Mouse (Mus musculus) limb, embryonic 12.5 days (tissue): Measurements from ENCODE around the gene Gm9732. TPM values are rescaled to one million over a fixed set of nuclear protein-coding genes. Genes with fewer than 3 reads are reported as not detected.
"Not testable (repeated sequence)": the region's sequence is repeated elsewhere in the genome, so short reads cannot be mapped to it uniquely, and the experiment has no call there.

Experiments used
- ATAC-seq: fragments of 200-750 bp; cut with Nextera tagmentation; 2 replicates; pipeline ENCODE4 v1.8.0; 2017; ENCODE audit warnings: low read depth, moderate TSS enrichment; ENCODE audit not compliant: insufficient number of reproducible peaks, insufficient read depth, low FRiP score, low TSS enrichment
- H3K27ac ChIP-seq: fragments of 300-500 bp; sonication (generic); 2 replicates; pipeline ENCODE4 v1.5.1; 2016; ENCODE audit warnings: mild to moderate bottlenecking, moderate library complexity
- H3K27me3 ChIP-seq: fragments of 300-500 bp; sonication (generic); 2 replicates; pipeline ENCODE4 v1.6.1; 2016; ENCODE audit warnings: mild to moderate bottlenecking, moderate library complexity
- H3K36me3 ChIP-seq: fragments of 300-500 bp; sonication (generic); 2 replicates; pipeline ENCODE4 v1.6.1; 2016; ENCODE audit warnings: mild to moderate bottlenecking, moderate library complexity
- H3K4me1 ChIP-seq: fragments of 300-500 bp; sonication (generic); replicated peaks from 2 replicates; pipeline ENCODE4 v1.6.1; 2016
- H3K4me2 ChIP-seq: fragments of 300-500 bp; sonication (generic); 2 replicates; pipeline ENCODE4 v1.6.1; 2016; ENCODE audit warnings: mild to moderate bottlenecking, moderate library complexity
- H3K4me3 ChIP-seq: fragments of 300-500 bp; sonication (generic); replicated peaks from 2 replicates; pipeline ENCODE4 v1.5.1; 2016; ENCODE audit warnings: mild to moderate bottlenecking
- H3K9ac ChIP-seq: fragments of 300-500 bp; sonication (generic); replicated peaks from 2 replicates; pipeline ENCODE4 v1.6.1; 2016; ENCODE audit warnings: mild to moderate bottlenecking, moderate library complexity
- H3K9me3 ChIP-seq: fragments of 300-500 bp; sonication (generic); 2 replicates; pipeline ENCODE4 v1.6.1; 2016; ENCODE audit warnings: mild to moderate bottlenecking, moderate library complexity
- WGBS: fragments of 180-500 bp; shearing (Covaris S2); methylation state at CpG from one replicate; pipeline ENCODE4 v1.1.7; 2016; 5-methylcytosine and 5-hydroxymethylcytosine counted together
- polyA plus RNA-seq: library from polyadenylated mRNA; unstranded; fragments of >200 nt; fragmentation: Nextera tagmentation; extraction: Ambion mirVana; gene quantifications from 2 replicates; pipeline ENCODE4 v1.2.1, GENCODE M21; 2016

Gm9732 gene
- not detected in 2 replicates for polyA plus RNA-seq

DNA sequence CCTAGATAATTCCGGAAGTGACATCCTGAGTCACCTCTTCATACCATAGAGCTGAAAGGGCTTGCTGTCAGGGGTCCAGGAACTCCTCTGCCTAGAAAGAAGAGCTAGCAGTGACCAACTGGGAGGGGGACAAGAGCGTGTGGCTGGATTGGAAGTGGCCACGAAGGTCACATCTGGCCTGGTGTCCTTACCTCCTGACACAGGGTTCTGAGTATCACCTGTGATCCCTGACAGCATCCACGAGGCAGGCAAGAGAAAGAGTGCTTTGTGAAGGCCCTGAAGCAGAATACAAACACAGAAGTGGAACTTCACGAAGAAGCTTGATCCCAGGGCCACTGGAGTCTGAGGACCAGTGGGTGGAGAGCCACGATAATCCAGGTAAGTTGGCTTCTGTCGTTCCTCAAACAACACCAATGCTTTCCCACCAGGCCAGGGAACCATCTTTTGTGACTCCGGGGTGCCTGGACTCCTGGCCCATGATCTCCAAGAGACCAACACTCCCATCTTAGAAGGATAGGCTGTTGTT is at the start of gene Gm9732:
Gm9732 (plus strand) TSS at position 51 of the 526 bp plus-strand sequence.
- H3K9me3 ChIP-seq, H3K27ac ChIP-seq, H3K9ac ChIP-seq, H3K4me1 ChIP-seq, H3K27me3 ChIP-seq, H3K36me3 ChIP-seq, ATAC-seq, H3K4me3 ChIP-seq, H3K4me2 ChIP-seq: not testable (repeated sequence)
- WGBS = 83% methylated on average over 8 of the region's 8 CpGs

DNA sequence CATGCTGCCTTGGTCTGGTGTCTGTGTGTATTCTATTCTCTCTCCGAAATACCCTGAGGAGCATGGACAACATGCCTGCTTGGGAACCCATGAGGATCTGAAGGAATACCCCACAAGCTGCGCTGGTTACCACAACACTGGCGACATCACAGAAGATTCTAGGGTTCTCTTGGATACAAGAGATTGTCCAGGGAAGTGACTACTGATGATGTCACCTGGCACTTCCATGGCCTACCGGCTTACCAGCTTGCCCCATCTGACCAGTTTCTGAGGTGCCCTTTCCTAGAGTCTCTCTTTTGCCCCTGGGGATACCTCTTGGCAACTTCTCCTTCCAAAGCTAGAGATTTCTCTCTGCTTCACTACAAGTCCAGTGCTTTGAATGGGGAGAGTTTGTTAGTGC is 39.6 kb upstream of the Gm9732 start, which contains the start of gene Gm8122:
Gm8122 (minus strand) TSS at position 101 of the 400 bp plus-strand sequence.
- H3K4me3 ChIP-seq, H3K9me3 ChIP-seq, H3K27me3 ChIP-seq, H3K36me3 ChIP-seq, H3K4me1 ChIP-seq, H3K27ac ChIP-seq, H3K4me2 ChIP-seq, ATAC-seq, H3K9ac ChIP-seq: not testable (repeated sequence)
- 95% methylated on average over 4 of the region's 4 CpGs for WGBS

DNA sequence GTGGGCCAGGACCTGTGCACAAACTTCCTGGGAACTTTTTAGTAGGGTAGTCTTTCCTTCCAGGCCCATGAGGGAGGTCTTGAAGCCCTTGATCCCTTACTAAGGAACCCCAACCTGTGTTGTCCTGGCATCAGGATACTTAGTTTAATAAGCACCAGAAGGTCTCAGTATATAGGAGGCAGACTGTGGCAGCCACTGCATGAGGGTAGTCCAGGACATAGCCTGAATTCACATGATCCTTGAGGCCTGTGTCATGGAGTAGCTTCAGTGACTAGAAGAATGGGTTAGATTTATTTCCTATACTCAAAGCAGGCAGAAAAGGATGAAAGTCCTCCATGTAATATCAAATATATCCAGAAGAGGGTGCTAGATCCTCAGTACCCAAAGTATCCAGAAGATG is 37.1 kb upstream of the Gm9732 start:
- H3K4me3 ChIP-seq, ATAC-seq, H3K27me3 ChIP-seq, H3K4me1 ChIP-seq, H3K4me2 ChIP-seq, H3K36me3 ChIP-seq, H3K27ac ChIP-seq, H3K9me3 ChIP-seq, H3K9ac ChIP-seq: not testable (repeated sequence)

DNA sequence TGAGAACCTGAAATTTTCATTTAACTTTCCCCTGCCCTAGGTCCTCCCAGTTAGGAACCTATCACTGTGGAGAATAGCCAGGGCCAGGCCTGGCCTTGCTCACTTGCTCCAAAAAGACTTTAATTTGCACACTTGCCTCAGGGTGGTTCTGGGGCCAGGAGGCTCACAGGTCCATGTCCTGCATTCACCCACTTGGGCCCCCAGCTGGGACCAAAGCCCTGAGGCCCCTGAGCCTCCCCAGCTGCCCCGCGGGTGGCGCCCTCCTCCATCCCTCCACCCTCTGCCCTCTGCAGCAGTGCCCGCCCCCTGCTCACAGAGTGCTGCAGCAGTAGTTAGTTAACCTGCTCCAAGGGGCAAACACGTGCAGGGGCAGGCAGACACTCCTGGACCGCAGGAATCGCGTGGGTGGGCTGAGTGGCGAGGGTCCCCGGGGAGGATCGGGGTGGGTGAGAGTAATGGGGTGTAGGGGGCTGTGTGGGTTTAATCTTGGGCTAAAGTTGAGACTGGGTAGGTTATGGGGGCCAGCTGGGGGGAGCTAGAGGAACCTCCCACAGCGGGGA is 25.1 kb upstream of the Gm9732 start:
- not testable (repeated sequence) for H3K27ac ChIP-seq, ATAC-seq, H3K9ac ChIP-seq, H3K27me3 ChIP-seq, H3K4me1 ChIP-seq, H3K4me3 ChIP-seq, H3K4me2 ChIP-seq, H3K36me3 ChIP-seq, H3K9me3 ChIP-seq
- 23% methylated on average over 9 of the region's 12 CpGs for WGBS

DNA sequence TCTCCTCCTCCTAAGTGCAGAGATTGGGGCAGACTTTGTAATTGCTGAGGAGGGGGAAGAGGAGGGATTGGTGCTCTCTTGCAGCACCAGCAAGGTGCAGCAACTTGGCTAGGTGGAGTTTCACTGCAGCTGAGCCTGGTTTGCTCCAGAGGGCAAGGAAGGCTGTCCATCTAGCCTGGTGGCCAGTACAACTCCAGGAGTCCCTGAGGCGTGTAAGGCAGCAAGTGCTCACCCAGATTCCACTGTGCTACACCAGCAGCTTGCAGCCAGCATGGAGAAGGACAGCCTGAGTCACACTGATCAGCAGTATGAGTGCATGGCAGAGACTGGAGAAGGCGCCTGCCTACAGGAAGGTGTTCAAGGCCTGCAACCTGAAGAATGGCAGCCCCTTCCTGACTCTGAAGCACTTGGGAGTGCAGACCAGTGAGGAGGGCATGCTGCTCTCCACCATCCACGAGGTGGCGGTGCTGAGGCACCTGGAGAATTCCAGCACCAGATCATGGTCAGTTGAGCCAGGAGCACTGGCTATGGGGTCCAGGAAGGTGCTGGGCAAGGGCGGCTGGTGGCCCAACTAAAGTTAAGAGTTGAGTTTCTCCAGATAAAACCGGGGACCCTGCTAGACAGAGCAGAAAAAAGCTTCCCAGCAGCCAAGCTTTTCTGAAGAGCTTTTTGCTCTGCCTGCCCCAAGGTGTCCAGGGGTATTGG is 24.1 kb upstream of the Gm9732 start:
- not testable (repeated sequence) for H3K27ac ChIP-seq, H3K4me1 ChIP-seq, H3K9me3 ChIP-seq, H3K9ac ChIP-seq, ATAC-seq, H3K4me3 ChIP-seq, H3K27me3 ChIP-seq, H3K4me2 ChIP-seq, H3K36me3 ChIP-seq
- 34% methylated on average over 5 of the region's 6 CpGs for WGBS

DNA sequence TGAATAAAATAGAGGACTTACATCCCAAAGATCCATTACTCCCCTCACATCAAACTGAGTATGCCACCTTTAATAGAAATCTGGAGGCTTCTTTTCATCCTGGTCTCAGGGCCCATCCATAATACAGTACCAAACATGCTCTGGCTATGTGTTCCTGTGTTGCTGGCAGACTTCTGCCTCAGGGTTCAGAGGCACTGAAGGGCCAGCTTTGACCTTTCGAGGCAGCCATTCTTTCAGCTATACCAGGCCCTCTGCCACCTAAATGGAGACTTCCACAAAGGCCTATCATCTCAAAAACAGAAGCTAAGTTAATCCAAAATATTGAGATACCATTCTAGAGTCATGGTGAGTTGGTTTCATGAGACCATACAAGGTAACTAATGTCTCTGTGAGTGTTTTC is 18.3 kb upstream of the Gm9732 start:
- not testable (repeated sequence) for H3K36me3 ChIP-seq, H3K4me2 ChIP-seq, ATAC-seq, H3K27me3 ChIP-seq, H3K9ac ChIP-seq, H3K4me3 ChIP-seq, H3K9me3 ChIP-seq, H3K27ac ChIP-seq, H3K4me1 ChIP-seq
- 84% methylated on average over 1 of the region's 1 CpGs for WGBS

DNA sequence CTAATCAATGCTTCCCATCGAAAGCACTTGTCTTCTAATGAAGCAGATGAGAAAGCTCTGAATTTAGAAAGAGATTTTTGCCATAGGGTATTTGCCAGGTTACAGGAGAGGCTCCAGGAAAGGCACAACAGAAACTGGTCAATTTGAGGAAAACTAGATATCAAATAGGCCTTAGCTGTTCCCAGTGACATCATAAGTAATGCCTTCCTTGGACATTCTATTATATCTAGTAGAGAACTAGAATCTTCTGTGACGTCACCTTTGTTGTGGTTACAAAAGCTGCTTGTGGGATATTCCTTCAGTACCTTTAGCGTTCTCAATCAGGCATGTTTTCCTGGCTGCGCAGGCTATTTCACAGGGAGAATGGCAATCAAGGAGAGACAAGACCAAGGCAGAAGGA is 16.5 kb upstream of the Gm9732 start, which contains the start of gene Gm8126:
Gm8126 (plus strand) TSS at position 301 of the 400 bp plus-strand sequence.
- not testable (repeated sequence) for H3K27ac ChIP-seq, H3K4me2 ChIP-seq, ATAC-seq, H3K4me1 ChIP-seq, H3K36me3 ChIP-seq, H3K9ac ChIP-seq, H3K27me3 ChIP-seq, H3K4me3 ChIP-seq, H3K9me3 ChIP-seq
- WGBS = 96% methylated on average over 3 of the region's 4 CpGs

DNA sequence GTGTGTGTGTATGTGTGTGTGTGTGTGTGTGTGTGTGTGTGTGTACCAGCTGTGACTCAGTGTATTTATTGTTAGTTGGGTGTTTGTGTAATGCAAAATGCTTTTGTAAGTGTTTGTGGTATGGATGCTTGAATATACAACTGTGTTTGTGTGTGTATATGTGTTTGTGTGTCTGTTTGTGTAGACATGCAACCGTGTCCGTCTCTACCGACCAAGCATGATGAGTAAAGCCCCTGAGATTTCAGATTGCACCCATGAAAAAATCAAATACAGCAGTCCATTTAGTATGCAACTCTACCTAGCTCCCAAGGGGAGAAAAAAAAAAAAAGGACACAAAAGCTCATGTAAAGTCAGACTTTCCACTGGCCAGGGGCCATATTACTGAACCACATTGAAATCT is 11.4 kb upstream of the Gm9732 start:
- H3K27ac ChIP-seq, H3K27me3 ChIP-seq, H3K4me1 ChIP-seq, H3K4me2 ChIP-seq, ATAC-seq, H3K9ac ChIP-seq, H3K9me3 ChIP-seq, H3K36me3 ChIP-seq, H3K4me3 ChIP-seq: not testable (repeated sequence)
- 92% methylated on average over 3 of the region's 3 CpGs for WGBS

DNA sequence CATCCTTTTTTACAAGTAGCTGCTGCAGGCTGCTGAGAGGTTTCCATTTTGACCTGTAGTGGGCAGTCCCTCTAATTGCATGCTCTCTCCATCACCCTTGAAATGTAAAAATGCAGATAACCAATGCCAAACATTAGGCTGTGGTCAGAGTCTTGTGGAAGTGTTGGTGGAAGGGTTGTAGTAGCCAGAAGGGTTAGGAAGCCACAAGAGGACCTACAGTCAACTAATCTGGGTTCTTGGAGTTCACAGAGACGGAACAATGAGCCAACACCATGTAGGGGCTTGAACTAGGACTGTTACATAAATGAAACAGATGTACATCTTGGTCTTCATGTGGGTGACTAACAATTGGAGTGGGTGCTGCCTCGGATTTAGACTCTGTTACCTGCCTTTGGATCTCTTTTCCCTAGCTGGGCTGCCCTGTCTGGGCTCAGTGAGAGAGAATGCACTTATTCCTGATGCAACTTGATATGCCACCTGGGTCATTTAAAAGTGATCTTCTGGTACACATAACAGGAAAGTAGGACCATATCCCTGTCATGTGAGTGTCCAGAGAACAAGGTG is 6.2 kb upstream of the Gm9732 start:
- not testable (repeated sequence) for ATAC-seq, H3K9ac ChIP-seq, H3K4me2 ChIP-seq, H3K4me3 ChIP-seq, H3K27ac ChIP-seq, H3K36me3 ChIP-seq, H3K4me1 ChIP-seq, H3K9me3 ChIP-seq, H3K27me3 ChIP-seq
- 51% methylated on average over 2 of the region's 2 CpGs for WGBS

DNA sequence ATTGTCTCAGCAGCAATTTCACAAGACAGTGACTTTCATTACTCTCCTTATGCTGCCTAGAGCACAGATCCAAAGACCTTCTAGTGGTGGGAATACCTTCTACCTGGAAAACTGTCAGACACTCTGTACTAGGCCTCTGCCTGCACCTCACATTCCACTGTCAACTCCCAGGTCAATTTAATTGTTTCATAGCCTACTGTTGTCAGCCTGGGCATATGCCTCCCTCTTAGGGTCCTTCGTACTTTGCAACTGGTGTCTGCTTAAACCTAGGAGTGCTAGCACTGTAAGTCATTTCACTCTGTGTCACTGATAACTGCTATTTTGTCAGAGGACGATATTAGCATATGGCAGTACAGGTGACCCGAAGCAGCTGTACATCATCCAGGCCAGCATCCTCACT is 5.6 kb upstream of the Gm9732 start:
- not testable (repeated sequence) for ATAC-seq, H3K27ac ChIP-seq, H3K9ac ChIP-seq, H3K36me3 ChIP-seq, H3K27me3 ChIP-seq, H3K9me3 ChIP-seq, H3K4me3 ChIP-seq, H3K4me2 ChIP-seq, H3K4me1 ChIP-seq
- WGBS = 87% methylated on average over 3 of the region's 3 CpGs

DNA sequence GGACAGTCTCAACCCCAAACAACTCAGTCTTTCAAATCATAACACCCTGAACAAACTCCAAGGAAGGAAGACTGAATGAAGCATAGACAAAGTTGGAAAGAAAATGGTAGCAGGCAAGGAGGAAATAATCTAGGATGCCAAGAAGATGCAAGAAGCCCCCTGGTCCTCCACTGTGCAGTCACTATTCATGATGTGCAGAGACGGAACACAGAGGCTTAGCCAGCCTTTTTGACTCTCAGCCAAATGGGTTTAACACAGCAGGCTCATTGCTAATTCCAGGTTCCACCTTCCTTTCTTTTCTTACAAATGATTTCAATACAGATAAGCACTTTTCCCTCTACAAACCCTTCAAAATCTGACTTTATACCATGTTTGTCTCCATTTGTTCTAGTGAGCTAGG is 1.7 kb upstream of the Gm9732 start:
- ATAC-seq, H3K4me2 ChIP-seq, H3K27ac ChIP-seq, H3K4me3 ChIP-seq, H3K36me3 ChIP-seq, H3K9me3 ChIP-seq, H3K27me3 ChIP-seq, H3K9ac ChIP-seq, H3K4me1 ChIP-seq: not testable (repeated sequence)
- WGBS = 91% methylated on average over 1 of the region's 1 CpGs
